In genomic region chr5:37118242-37118641, GRCm38 (mm10) we compare ENCODE assay signal across 8 mouse cellular contexts. TPM values are rescaled to one million over a fixed set of nuclear protein-coding genes. Genes with fewer than 3 reads are reported as not detected.
A peak's percentile ranks its signal among the peaks of the same experiment; 100 is the strongest.
DNase-seq lines count a peak whose midpoint lies in the region; ATAC-seq and TF ChIP-seq lines count a peak whose summit lies in the region.

No protein-coding gene starts in this region.

- no peak for TF ChIP-seq POLR2A in limb, embryonic 14.5 days (IDR thresholded peaks at IDR 0.05; ENCODE audit: borderline replicate concordance, extremely low read depth, insufficient read depth, insufficient read length)

- peak; percentile 76 for TF ChIP-seq CTCF in liver, embryonic 14.5 days (IDR thresholded peaks at IDR 0.05; ENCODE audit: low read depth)

- H3K4me3 ChIP-seq in liver, embryonic 14.5 days (ENCODE audit: insufficient read depth in 1 of 2, low read depth in 2 of 2, low read length in 2 of 2), result no peak overlapping the region
- H3K4me3 ChIP-seq in liver, embryonic 11.5 days (ENCODE audit: low read depth, low read length), result no peak overlapping the region
- no peak overlapping the region for H3K4me3 ChIP-seq in limb, embryonic 14.5 days (replicated peaks; ENCODE audit: low read length)

- no peak overlapping the region for H3K9ac ChIP-seq in liver, embryonic 14.5 days (replicated peaks)
- no peak overlapping the region for H3K9ac ChIP-seq in liver, embryonic 11.5 days (ENCODE audit: low read depth, low read length)
- no peak overlapping the region for H3K9ac ChIP-seq in limb, embryonic 14.5 days (ENCODE audit: low read depth, low read length, severe bottlenecking)

- no peaks in the 10 kb centered on the region for H3K36me3 ChIP-seq in liver, embryonic 14.5 days (replicated peaks; ENCODE audit: control insufficient read depth, insufficient read depth, low read depth)
- no peaks in the 10 kb centered on the region for H3K36me3 ChIP-seq in liver, embryonic 11.5 days (ENCODE audit: control insufficient read depth, insufficient read depth, low read length)
- H3K36me3 ChIP-seq in limb, embryonic 14.5 days (ENCODE audit: control insufficient read depth, insufficient read depth, low read length), result no peaks in the 10 kb centered on the region

- H3K4me2 ChIP-seq in liver, embryonic 14.5 days (ENCODE audit: low read depth), result no peak overlapping the region
- H3K4me2 ChIP-seq in liver, embryonic 11.5 days, result no peak overlapping the region
- no peak overlapping the region for H3K4me2 ChIP-seq in limb, embryonic 14.5 days (replicated peaks; ENCODE audit: low read depth, low read length, severe bottlenecking)

- no peaks in the 10 kb centered on the region for H3K4me1 ChIP-seq in liver, embryonic 14.5 days (replicated peaks; ENCODE audit: control insufficient read depth in 2 of 2, insufficient read depth in 2 of 2, low read length in 1 of 2)
- no peaks in the 10 kb centered on the region for H3K4me1 ChIP-seq in liver, embryonic 11.5 days (replicated peaks; ENCODE audit: control insufficient read depth, insufficient read depth, low read length)
- no peaks in the 10 kb centered on the region for H3K4me1 ChIP-seq in limb, embryonic 14.5 days (ENCODE audit: control insufficient read depth, insufficient read depth, low read length)

- no peaks in the 10 kb centered on the region for H3K9me3 ChIP-seq in liver, embryonic 14.5 days (ENCODE audit: control insufficient read depth, low read length)
- H3K9me3 ChIP-seq in liver, embryonic 11.5 days (ENCODE audit: control insufficient read depth, low read length), result no peaks in the 10 kb centered on the region
- no peaks in the 10 kb centered on the region for H3K9me3 ChIP-seq in limb, embryonic 14.5 days (ENCODE audit: control insufficient read depth, low read length)

- no peaks in the 10 kb centered on the region for H3K27me3 ChIP-seq in liver, embryonic 14.5 days (ENCODE audit: control insufficient read depth, insufficient read depth, low read length)
- H3K27me3 ChIP-seq in liver, embryonic 11.5 days (replicated peaks; ENCODE audit: control insufficient read depth, insufficient read depth, low read length), result no peaks in the 10 kb centered on the region
- H3K27me3 ChIP-seq in limb, embryonic 14.5 days (ENCODE audit: control insufficient read depth, insufficient read depth, low read length), result no peaks in the 10 kb centered on the region

- 27% methylated on average over 4 of the region's 4 CpGs for WGBS in liver, embryonic 14.5 days (ENCODE audit: insufficient replicate concordance)
- 48% methylated on average over 4 of the region's 4 CpGs for WGBS in liver, embryonic 11.5 days
- 51% methylated on average over 4 of the region's 4 CpGs for WGBS in limb, embryonic 14.5 days

- no peak for TF ChIP-seq EP300 in liver, embryonic 14.5 days (IDR thresholded peaks at IDR 0.05; ENCODE audit: low read depth)

- DNase-seq in adrenal gland, postnatal 10 days, result peak; percentile 19
- DNase-seq in adrenal gland, adult 8-10 months, result no peak
- no peak for DNase-seq in liver, embryonic 14.5 days (ENCODE audit: low read depth in 3 of 3, low spot score in 3 of 3)
- DNase-seq in liver, embryonic 11.5 days (ENCODE audit: low spot score), result no peak
- DNase-seq in c-Kit-positive CD71-positive TER-119-negative erythroid progenitor cells, embryonic 14.5 days (ENCODE audit: low read depth), result peak; percentile 4
- DNase-seq in limb, embryonic 14.5 days (ENCODE audit: low spot score), result peak; percentile 16
- no peak for DNase-seq in right cerebral cortex, postnatal 4 days
- DNase-seq in spleen, postnatal 36 days (ENCODE audit: low spot score in 2 of 2), result no peak

- ATAC-seq in liver, embryonic 14.5 days (ENCODE audit: insufficient read depth), result no peak
- ATAC-seq in liver, embryonic 11.5 days (replicated peaks; ENCODE audit: low FRiP score), result no peak
- ATAC-seq in limb, embryonic 14.5 days (ENCODE audit: low FRiP score, low read depth), result no peak

- H3K27ac ChIP-seq in liver, embryonic 14.5 days, result no peak overlapping the region
- no peak overlapping the region for H3K27ac ChIP-seq in liver, embryonic 11.5 days (ENCODE audit: low read depth, low read length)
- no peak overlapping the region for H3K27ac ChIP-seq in limb, embryonic 14.5 days (replicated peaks; ENCODE audit: low read depth, low read length)

RNA-seq across cellular contexts. Expression of gene Gm1043, which starts 33.1 kb away (rescaled TPM):
- total RNA-seq in adrenal gland, postnatal 10 days (2021), result under 1 TPM; 0.60 to 0.67 TPM
- 1 to 10 TPM in 2 of 4 experiments, under 1 TPM in 2; 0.44 to 1.7 (median 1.1) TPM for total RNA-seq in adrenal gland, adult 8-10 months (2022)
- not detected in 2 replicates for polyA plus RNA-seq in liver, embryonic 14.5 days (2012; rRNA removed)
- polyA plus RNA-seq in liver, embryonic 14.5 days (2014; fragmentation: Nextera tagmentation; extraction: Ambion mirVana), result not detected in 2 replicates
- not detected in 2 replicates for polyA plus RNA-seq in liver, embryonic 11.5 days (2014; fragmentation: Nextera tagmentation; extraction: Ambion mirVana)
- polyA plus RNA-seq in limb, embryonic 14.5 days (2012; rRNA removed), result 0.96 and 1.0 TPM in 2 replicates
- polyA plus RNA-seq in limb, embryonic 14.5 days (2014; fragmentation: Nextera tagmentation; extraction: Ambion mirVana), result 0.18 TPM in 1 of 2 replicates, not detected in the other

Comparison
In these comparisons a context has a peak if more than half of its experiments do, and no peak if none do; other contexts are left out.
1. DNase-seq: peak in adrenal gland, postnatal 10 days (single experiment), c-Kit-positive CD71-positive TER-119-negative erythroid progenitor cells, embryonic 14.5 days (single experiment) and limb, embryonic 14.5 days (single experiment); none in adrenal gland, adult 8-10 months (single experiment), liver, embryonic 14.5 days (0 of 3), liver, embryonic 11.5 days (single experiment), right cerebral cortex, postnatal 4 days (single experiment) and spleen, postnatal 36 days (0 of 2).